Mouse (Mus musculus) T-helper 2 cell (primary cell): ENCODE results near the gene Rin3.

Experiments used
- in situ Hi-C: fragments of 300-600 bp; cut with MboI, MseI; formaldehyde crosslinking; loops from one replicate; pipeline ENCODE4 v1.15.1; 2025; ENCODE audit warnings: high pct_unique_total_duplicates

Gene Rin3

DNA sequence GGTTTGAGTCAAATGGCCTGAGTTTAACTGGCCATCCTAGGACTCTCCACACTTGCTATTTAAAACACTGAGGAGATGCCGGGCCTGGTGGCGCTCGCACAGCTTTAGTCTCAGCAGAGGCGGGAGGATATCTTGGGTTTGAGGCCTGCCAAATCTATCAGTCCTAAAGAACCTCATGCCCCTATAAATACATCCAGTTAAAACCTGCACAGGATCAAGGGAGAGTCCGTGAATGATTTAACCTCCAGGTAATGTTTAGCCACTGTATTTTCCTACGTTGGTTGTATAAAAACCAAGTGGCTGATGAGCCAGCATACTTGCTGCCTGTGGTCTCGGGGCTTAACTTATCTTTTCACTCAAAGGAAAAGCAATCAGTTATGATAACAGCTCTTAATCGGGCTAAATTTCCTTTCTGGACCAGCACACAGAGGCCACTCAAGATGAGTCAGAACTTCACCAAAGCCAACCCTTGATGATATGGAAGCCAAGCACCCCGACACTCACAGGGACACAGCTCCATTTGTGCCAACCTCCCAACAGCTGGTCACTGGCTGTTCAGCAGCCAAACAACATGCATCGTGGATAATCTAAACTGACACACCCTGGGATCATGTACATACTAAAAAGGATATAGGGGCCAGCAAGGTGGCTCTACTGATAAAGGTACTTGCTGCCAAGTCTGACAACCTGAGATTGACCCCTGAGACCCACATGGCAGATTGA, 137.5 kb downstream of the Rin3 start:
- in situ Hi-C loops, result no loop called here

DNA sequence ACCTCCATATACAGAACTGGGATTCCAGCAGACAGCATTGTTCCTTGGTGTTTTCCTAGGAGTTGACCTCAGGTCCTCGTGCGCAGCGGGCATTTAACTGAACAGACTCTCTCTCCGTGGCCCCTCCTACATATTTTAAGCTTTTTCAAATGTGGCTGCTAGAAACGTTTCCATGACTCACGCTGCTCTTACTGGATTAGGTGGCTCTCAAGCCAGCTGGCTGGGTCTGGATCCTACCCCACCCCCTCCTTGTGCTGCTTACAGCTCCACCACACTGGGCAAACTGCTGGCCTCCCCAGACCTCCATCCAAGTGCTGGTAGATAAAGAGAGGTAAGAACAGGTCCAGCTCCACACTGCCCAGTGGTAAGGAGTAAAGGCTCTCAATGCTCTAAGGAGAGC, 139.2 kb downstream of the Rin3 start:
- in situ Hi-C loops, result no loop called here

GRCm38 (mm10) chr12:102422623-102423320, 139.9 kb downstream of the Rin3 start:
- in situ Hi-C loops, result no loop called here

- in situ Hi-C loops, result no loop called here
These were observed 140.8 kb downstream of the Rin3 start for GRCm38 (mm10) chr12:102423625-102424024.

GRCm38 (mm10) chr12:102424456-102424855, 141.6 kb downstream of the Rin3 start:
- in situ Hi-C loops, result no loop called here

- in situ Hi-C loops, result no loop called here
These were observed 142.3 kb downstream of the Rin3 start for GRCm38 (mm10) chr12:102425048-102425578.

- in situ Hi-C loops, result no loop called here
These were observed 143.4 kb downstream of the Rin3 start for GRCm38 (mm10) chr12:102426285-102426684.

DNA sequence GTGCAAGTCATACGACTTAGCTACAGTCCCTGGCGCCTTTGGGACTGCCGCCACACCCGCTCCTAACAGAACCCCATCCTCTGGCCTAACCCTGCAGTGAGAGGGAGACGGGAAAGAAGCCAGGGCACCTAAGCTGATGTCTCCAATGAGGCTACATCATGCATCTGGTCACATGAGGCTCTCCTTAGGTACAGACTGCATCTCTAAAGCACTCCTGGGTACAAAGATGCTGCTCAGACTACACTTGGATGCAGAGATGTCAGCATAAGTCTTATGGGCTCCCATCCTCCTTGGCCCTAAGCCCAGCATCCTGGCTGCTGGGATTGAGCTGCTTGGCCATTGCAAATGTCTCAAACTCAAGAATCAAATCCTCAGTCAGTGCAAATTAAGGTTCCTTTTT, 146.8 kb downstream of the Rin3 start:
- in situ Hi-C loops, result no loop called here

GRCm38 (mm10) chr12:102430228-102430627, 147.4 kb downstream of the Rin3 start:
- in situ Hi-C loops, result no loop called here

DNA sequence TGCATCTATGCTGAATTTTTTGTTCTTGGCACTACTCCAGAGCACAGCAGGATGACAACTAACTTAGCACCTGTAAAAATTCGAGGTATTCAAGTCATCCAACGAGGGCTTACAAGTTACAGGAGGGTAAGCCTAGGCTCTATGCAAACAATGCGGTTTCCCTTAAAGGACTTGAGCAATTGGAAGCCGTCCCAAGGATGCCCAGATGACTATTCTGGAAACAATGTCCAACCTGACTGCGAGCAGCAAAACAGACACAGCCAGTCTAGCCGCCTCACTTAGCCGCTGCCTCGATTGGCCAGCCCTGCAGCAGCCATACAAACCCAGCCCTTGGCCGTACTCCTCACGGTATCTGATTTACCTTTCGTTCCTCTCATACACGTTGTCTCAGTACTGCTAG, 149.4 kb downstream of the Rin3 start:
- in situ Hi-C loops, result no loop called here

GRCm38 (mm10) chr12:102434107-102434506, 151.3 kb downstream of the Rin3 start:
- in situ Hi-C loops, result no loop called here

DNA sequence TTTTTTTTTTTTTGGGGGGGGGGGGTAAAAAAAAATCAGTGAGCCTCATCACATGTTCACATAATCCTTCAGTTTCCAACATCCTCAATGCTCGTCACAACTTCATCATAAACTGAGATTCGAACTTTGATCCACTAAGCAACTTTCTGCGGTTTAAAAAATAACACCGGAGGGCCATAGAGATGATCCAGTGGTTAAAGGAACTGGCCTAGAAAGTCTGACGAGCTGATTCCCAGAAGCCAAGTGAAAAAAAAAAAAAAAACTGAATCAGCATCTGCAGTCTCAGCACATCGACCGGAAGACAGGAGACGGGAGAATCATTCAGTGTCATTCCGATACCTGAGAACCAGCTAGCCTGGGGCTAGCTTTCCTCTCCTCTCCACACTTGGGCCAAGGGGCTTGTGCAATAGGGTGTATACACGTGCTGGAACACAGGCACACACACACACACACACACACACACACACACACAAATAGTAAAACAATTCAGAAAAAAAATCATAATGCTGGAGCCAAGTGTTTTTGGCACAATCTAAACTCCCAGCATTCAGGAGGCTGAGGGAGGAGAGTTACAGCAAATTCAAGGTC, 154.2 kb downstream of the Rin3 start:
- in situ Hi-C loops, result no loop called here

DNA sequence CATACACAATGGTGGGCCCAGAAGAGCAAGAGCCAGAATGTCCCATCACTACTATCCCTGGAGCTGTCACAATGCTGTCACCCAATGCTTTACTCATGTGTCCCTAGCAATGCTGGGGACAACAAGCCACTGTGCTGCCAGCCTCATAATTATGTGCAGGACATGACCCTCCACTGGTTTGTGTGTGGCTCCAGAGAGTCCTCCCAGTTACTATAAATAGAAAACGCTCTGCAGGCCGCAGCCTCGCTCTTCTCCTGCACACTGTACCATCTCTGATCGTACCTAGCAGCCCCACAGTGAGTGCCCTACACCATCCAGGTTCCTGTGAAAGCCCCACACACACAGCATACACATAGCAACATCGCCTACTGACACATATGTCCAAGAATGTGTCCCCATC, 155.1 kb downstream of the Rin3 start:
- in situ Hi-C loops, result no loop called here

GRCm38 (mm10) chr12:102438983-102439631, 156.3 kb downstream of the Rin3 start:
- in situ Hi-C loops, result no loop called here

DNA sequence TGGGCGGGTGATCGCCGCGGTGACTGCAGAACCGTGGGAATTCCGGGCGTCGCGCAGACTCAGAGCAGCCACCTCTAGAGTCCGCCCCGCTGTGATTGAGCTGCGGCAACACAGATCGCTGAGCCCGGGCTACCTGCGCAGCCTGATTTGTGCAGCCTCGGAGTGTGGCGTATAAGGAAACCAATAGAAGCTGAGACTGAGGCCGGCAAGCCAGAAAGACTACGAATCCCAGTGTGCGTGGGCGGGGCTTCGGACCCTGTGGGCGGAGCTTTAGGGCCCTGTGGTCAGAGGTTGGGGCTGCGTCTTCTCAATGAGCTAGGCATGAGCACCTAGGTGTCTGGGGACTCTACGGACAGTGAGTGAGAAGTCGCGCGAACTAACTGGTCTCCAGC, 156.8 kb downstream of the Rin3 start, which contains the start of gene Lgmn:
Lgmn (minus strand) TSS at position 182 of the 392 bp plus-strand sequence.
- in situ Hi-C loops, result no loop called here
